Mouse (Mus musculus) embryonic stem cell, embryonic (primary cell): ENCODE data around the gene Tceanc.

Experiments used
- CTCF ChIA-PET, 4 experiments: fragments of 300-600 bp in 2 of 4; fragments of 350-600 bp in 2 of 4; sonication (Branson Sonifier 250); formaldehyde crosslinking; loops; one replicate each; lab custom pipeline; 2022; ENCODE audit warnings: inconsistent platforms in 2 of 4; lab: Charles Lee
- POLR2A ChIA-PET, 4 experiments: fragments of 300-600 bp in 2 of 4; fragments of 350-600 bp in 2 of 4; sonication (Branson Sonifier 250); formaldehyde crosslinking; loops; one replicate each; lab custom pipeline; 2022; ENCODE audit warnings: antibody characterized with exemption in 4 of 4, inconsistent platforms in 1 of 4; lab: Charles Lee

Tceanc gene

GRCm38 (mm10) chrX:166509761-166510738 lies 8.3 kb downstream of the Tceanc start:
- POLR2A ChIA-PET = interaction anchor here in 3 of 4 experiments (0.6 to 4.0 kb wide), 33 partner anchors 9 to 1635 kb away, joined by 3 to 29 read pairs (median 4); partner anchors contain the start of genes Rab9 (in 3 of the 3), Ofd1 (in 2 of the 3), Trappc2 (in 2 of the 3) and Tceanc (in 1 of the 3)
- CTCF ChIA-PET = no interaction called here

GRCm38 (mm10) chrX:166504421-166504820 lies 13.9 kb downstream of the Tceanc start:
- ChIA-PET CTCF (no interaction called here), POLR2A (interaction anchor here in 1 of 4 experiments (0.9 kb wide), 1 partner anchor 8 kb away, joined by 3 read pairs; no protein-coding TSS in a partner anchor)

GRCm38 (mm10) chrX:166499496-166500190 lies 18.7 kb downstream of the Tceanc start:
- CTCF ChIA-PET = no interaction called here
- POLR2A ChIA-PET = no interaction called here

GRCm38 (mm10) chrX:166497771-166498170 lies 20.6 kb downstream of the Tceanc start:
- CTCF ChIA-PET = no interaction called here
- POLR2A ChIA-PET = no interaction called here

GRCm38 (mm10) chrX:166495052-166495451 lies 23.3 kb downstream of the Tceanc start:
- ChIA-PET POLR2A (interaction anchor here in 1 of 4 experiments (1.4 kb wide), 1 partner anchor 15 kb away, joined by 4 read pairs; the partner anchor contains the start of gene Rab9), CTCF (no interaction called here)

GRCm38 (mm10) chrX:166479365-166479983 lies 38.9 kb downstream of the Tceanc start, which contains the start of gene Rab9:
Gene Rab9, minus strand, starts transcription at chrX:166479867.
- POLR2A ChIA-PET = interaction anchor here in 3 of 4 experiments (0.5 to 3.0 kb wide), 59 partner anchors 9 to 1219 kb away, joined by 3 to 54 read pairs (median 5); partner anchors contain the start of genes Ofd1 (in 3 of the 3), Trappc2 (in 3 of the 3) and Gemin8 (in 2 of the 3)
- CTCF ChIA-PET = interaction anchor here in 1 of 4 experiments (0.5 to 1.2 kb wide), 3 partner anchors 9 to 754 kb away, joined by 3 read pairs; no protein-coding TSS in a partner anchor

- POLR2A ChIA-PET = interaction anchor here in 3 of 4 experiments (0.6 to 3.0 kb wide), 40 partner anchors 8 to 731 kb away, joined by 3 to 54 read pairs (median 6); partner anchors contain the start of genes Ofd1 (in 3 of the 3), Trappc2 (in 3 of the 3) and Gemin8 (in 2 of the 3)
- CTCF ChIA-PET = interaction anchor here in 1 of 4 experiments (1.0 to 1.2 kb wide), 2 partner anchors 8 to 33 kb away, joined by 3 read pairs; no protein-coding TSS in a partner anchor
Observed at GRCm38 (mm10) chrX:166478631-166479364, 39.6 kb downstream of the Tceanc start.

GRCm38 (mm10) chrX:166477393-166477792 lies 41.0 kb downstream of the Tceanc start:
- ChIA-PET CTCF (no interaction called here), POLR2A (interaction anchor here in 2 of 4 experiments (0.6 to 1.6 kb wide), 2 partner anchors 37 to 44 kb away, joined by 3 to 7 read pairs; partner anchors contain the start of genes Ofd1 (in 1 of the 2) and Trappc2 (in 1 of the 2))

- ChIA-PET POLR2A (interaction anchor here in 1 of 4 experiments (1.2 kb wide), 1 partner anchor 15 kb away, joined by 4 read pairs; no protein-coding TSS in a partner anchor), CTCF (no interaction called here)
Observed at GRCm38 (mm10) chrX:166472612-166473011, 45.8 kb downstream of the Tceanc start.

GRCm38 (mm10) chrX:166468321-166468720 lies 50.0 kb downstream of the Tceanc start:
- ChIA-PET POLR2A (interaction anchor here in 3 of 4 experiments (0.8 to 2.1 kb wide), 10 partner anchors 9 to 151 kb away, joined by 3 to 13 read pairs (median 4); partner anchors contain the start of genes Ofd1 (in 2 of the 3), Rab9 (in 2 of the 3) and Trappc2 (in 2 of the 3)), CTCF (no interaction called here)

GRCm38 (mm10) chrX:166455525-166455924 lies 62.8 kb downstream of the Tceanc start:
- POLR2A ChIA-PET = interaction anchor here in 1 of 4 experiments (0.7 to 1.3 kb wide), 5 partner anchors 12 to 67 kb away, joined by 3 to 4 read pairs (median 3); partner anchors contain the start of gene Trappc2
- CTCF ChIA-PET = no interaction called here

GRCm38 (mm10) chrX:166454331-166454730 lies 64.0 kb downstream of the Tceanc start:
- ChIA-PET CTCF (no interaction called here), POLR2A (interaction anchor here in 1 of 4 experiments (1.3 kb wide), 1 partner anchor 14 kb away, joined by 3 read pairs; no protein-coding TSS in a partner anchor)

GRCm38 (mm10) chrX:166453532-166453931 lies 64.8 kb downstream of the Tceanc start:
- POLR2A ChIA-PET = interaction anchor here in 1 of 4 experiments (1.0 to 1.1 kb wide), 2 partner anchors 13 to 25 kb away, joined by 4 to 5 read pairs; partner anchors contain the start of genes Ofd1, Rab9 and Trappc2
- CTCF ChIA-PET = no interaction called here
